Mouse (Mus musculus) inflammation-experienced regulatory T-cells, adult 16 weeks (primary cell): ENCODE measurements around the gene Vgll1. TPM values are rescaled to one million over a fixed set of nuclear protein-coding genes. Genes with fewer than 3 reads are reported as not detected.

Source experiments
- polyA plus RNA-seq: library from polyadenylated mRNA; unstranded; fragments of 100-300 nt; shearing (Covaris generic); gene quantifications from one replicate; pipeline ENCODE4 v1.2.1, GENCODE M21; 2017

The Vgll1 gene
- not detected for polyA plus RNA-seq

DNA sequence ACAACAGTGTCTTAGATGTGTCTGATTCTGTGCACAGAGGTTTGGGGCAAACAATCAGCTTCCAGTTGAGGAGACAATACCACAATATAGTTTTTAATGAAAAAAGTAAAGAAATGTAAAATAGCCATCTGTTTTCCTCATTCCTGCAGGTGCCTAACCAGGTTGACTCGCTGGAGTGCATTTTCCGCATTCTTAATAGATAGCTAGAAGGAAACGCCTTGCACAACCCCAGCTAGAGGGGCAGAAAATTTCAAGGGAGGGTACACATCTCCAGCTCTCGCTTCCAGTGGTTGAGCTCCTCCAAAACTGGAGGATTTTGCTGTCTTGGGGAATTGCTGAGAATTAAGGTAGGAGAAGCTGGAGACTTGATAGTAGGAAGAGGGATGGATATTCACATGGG lies at the start of gene Vgll1:
Vgll1 (plus strand) TSS at position 301 of the 400 bp plus-strand sequence.

DNA sequence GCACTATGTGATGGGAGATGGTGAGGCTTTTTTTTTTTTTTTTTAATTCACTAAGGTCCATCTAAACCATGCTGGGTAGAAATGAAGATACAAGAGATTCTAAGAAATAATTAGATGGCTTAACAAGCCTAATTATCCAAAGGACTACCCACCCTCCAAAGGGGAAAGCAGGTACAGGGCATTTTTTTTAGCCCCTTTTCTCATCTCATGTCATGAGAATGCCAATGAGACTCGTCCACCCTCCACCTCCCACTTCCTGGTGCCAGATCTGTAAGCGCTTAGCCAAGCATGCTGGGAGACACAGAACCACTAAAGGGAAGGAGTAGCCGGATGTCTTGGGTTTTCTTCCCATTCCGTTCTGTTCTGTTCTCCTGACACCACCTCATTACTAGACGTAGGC lies 45.1 kb upstream of the Vgll1 start, which contains the start of gene Brs3:
Brs3 (plus strand) TSS at position 301 of the 400 bp plus-strand sequence.

DNA sequence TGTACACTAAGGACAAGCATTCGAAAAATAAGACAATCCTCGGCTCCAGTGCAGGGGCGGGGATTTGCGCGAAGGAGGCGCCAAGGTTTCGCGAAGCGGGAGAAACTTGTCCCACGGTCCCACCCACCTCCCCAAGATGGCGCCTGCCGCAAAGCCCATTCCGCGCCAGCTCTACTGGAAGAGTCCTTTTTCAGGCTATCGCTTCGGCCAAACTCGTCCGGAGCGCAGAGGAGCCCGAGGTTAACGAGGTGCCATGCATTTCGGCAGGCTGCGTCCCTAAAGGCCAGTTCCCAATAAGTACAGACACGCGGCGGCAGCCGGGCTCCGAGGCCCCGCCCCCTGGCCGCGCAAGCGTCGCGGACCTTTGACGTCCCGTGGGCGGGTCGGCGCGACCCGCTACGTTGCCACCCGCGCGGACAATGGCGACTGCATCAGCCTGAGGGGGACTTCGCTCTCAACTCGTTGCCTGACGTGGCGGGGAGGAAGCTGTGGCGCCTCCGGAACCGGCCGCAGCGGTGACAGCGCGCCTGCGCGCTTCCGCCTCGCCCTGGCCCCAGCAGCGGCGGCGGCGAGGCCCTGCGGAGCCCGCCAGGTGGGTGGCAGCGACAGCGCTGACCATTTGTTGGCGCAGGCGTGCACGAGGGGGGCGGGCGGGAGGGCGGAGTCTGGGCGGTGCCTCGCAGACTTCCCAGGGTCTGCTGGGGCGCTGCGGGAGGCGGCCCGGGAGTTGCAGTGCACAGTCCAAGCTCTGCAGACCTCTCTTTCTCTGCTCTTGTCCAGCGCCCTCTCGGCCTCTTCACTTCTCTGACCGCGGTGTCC lies 34.5 kb upstream of the Vgll1 start, which contains the start of gene Htatsf1:
Htatsf1 (plus strand) TSS at position 410 of the 819 bp plus-strand sequence.

Other genes starting within 250 kb of the Vgll1 start
- gene Adgrg4, start 217.9 kb upstream of the Vgll1 start, polyA plus RNA-seq: not detected
- gene Brs3, start 45.0 kb upstream of the Vgll1 start, polyA plus RNA-seq: not detected
- 40.6 TPM for gene Htatsf1, start 34.5 kb upstream of the Vgll1 start, polyA plus RNA-seq
- 67.2 TPM for gene Cd40lg, start 124.0 kb downstream of the Vgll1 start, polyA plus RNA-seq